Mouse (Mus musculus) lung, adult 2 months (tissue): ENCODE measurements at regions not wholly inside any gene's neighbourhood (a gene's known extent, or its start where the extent isn't known, plus 50 kb on each side); places are given as distances from the start of the nearest gene placed in this dataset.

ENCODE experiments used
- DNase-seq: peaks from one replicate; pipeline ENCODE4 v3.0.0; 2022
- H3K4me1 ChIP-seq: fragments of 200-500 bp; 2 replicates; pipeline ENCODE4 v1.6.1; 2011; ENCODE audit warnings: low read length; ENCODE audit not compliant: control insufficient read depth, insufficient read depth
- H3K4me3 ChIP-seq: fragments of 200-500 bp; replicated peaks from 2 replicates; pipeline ENCODE3; 2011; ENCODE audit warnings: low read depth, mild to moderate bottlenecking, control low read depth, low read length; ENCODE audit errors: extremely low read depth
- CTCF ChIP-seq: fragments of 200-500 bp; IDR thresholded peaks from 2 replicates; pipeline ENCODE4 v1.5.1; 2011; ENCODE audit warnings: mild to moderate bottlenecking, low read length, control low read depth; ENCODE audit not compliant: insufficient read depth
- POLR2A ChIP-seq: fragments of 200-500 bp; IDR thresholded peaks from 2 replicates; pipeline ENCODE4 v1.6.1; 2011; ENCODE audit warnings: low read depth, mild to moderate bottlenecking, control low read depth, low read length, borderline replicate concordance; ENCODE audit errors: extremely low read depth
- WGBS: fragments of 180-500 bp; shearing (Covaris S2); methylation state at CpG from one replicate; pipeline ENCODE4 v1.1.7; 2018; 5-methylcytosine and 5-hydroxymethylcytosine counted together

DNA sequence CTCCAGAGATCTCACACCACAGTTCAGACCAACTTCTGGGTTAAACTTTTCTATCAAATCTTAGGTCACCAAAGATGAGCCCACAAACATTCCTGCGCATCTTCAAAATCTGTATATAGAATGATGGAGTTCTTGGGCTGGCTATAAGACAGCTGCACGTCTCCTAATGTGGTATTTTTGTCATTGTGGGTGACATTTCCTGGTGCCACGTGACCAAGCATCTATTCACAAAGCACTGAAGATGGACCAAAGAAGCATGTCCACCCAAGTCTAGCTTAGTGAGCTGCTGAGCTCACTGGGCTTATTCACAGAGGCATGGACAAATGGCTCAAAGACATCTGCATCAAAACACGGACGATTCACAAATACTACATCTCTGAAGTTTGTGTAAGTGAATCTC, 72.8 kb upstream of the Itgb1 start:
- H3K4me3 ChIP-seq = no peak overlapping the region
- DNase-seq = no peak
- 75% methylated on average over 5 of the region's 5 CpGs for WGBS
- TF ChIP-seq CTCF = no peak
- TF ChIP-seq POLR2A = no peak
- no peaks in the 10 kb centered on the region for H3K4me1 ChIP-seq

DNA sequence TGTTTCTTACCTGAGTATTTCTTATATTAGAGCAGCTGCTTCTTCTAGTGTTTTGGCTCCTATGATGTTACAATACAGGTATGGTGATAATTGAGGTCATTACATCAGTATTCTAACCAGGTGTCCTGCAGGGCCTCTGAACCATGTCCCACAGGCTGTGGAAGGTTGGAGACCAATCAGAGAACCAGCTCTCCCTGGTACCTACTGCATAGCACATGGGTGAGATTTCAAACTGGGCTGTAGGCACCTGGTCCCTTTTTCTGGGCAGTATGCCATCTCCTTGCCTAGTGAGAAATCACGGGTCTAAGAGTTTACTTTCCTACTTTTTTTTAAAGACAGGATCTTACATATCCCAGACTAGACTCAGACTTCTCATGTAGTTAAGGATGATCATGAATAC, 67.6 kb upstream of the Itgb1 start:
- WGBS = 40% methylated on average over 1 of the region's 1 CpGs
- Histone ChIP-seq H3K4me1 (no peaks in the 10 kb centered on the region), H3K4me3 (no peak overlapping the region)
- TF ChIP-seq POLR2A = no peak
- no peak for DNase-seq

DNA sequence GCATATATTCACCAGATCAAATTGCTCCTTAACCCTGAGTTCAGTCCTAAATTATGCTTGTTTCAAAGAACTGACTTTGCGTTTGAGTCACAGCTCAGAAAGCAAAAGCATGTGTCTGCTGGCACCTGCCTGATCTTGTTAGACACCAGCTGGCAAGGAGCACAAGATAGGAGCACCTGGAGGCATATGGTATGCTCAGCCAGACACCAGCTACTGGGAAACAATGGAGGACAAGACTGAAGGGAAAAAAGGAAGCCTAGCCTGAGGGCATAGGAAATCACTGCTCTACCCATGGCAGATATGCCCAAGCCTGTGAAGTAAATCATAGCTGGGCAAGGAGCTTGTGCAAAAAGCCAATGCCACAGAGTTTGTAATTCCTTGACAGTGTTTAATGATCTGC, 66.4 kb upstream of the Itgb1 start:
- H3K4me1 ChIP-seq = no peaks in the 10 kb centered on the region
- WGBS = 77% methylated on average over 1 of the region's 1 CpGs
- no peak for DNase-seq
- TF ChIP-seq CTCF = no peak
- TF ChIP-seq POLR2A = no peak
- no peak overlapping the region for H3K4me3 ChIP-seq
